Mouse (Mus musculus): ENCODE results near the gene Pfdn5. TPM values are rescaled to one million over a fixed set of nuclear protein-coding genes. Genes with fewer than 3 reads are reported as not detected.

Gene Pfdn5
- total RNA-seq (2021): 100 to 1,000 TPM; 443 to 452 TPM
- long read RNA-seq, experiment 1, transcript Pfdn5-205 (6 exons, 1,062 nt): major isoform, 179 of 195 reads
- long read RNA-seq, experiment 1, partial matches to known transcripts: 1 of 195 reads
- long read RNA-seq, experiment 1, other reads (novel, unspliced or antisense): 8 of 195 reads
- long read RNA-seq, experiment 2, transcript Pfdn5-205 (6 exons, 1,062 nt): major isoform, 130 of 178 reads
- long read RNA-seq, experiment 2, partial matches to known transcripts: 42 of 178 reads
- long read RNA-seq, experiment 2, other reads (novel, unspliced or antisense): 1 of 178 reads

- DNase-seq (ENCODE audit: low spot score in 2 of 2): peak; percentile 59 to 75
Measured at GRCm38 (mm10) chr15:102326022-102326576, at the start of gene Pfdn5. Gene Pfdn5 (plus strand): TSS chr15:102326116.

DNA sequence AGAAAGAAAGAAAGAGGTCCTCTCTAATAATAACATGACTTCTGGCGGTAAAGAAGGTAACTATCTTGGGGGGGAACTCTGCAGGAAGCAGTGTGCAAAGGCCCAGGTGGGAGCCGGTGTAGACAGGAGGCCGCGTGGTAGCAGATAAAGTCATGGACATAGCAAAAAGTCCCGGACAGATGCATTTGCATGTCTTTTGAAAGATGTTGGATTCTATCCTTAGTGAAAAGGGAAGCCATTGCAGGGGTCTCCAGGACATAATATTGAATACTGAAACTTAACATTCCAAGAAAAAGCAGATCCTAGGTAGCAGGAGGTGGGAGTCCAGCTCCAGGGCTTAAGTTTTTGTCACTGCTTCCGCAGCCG is 47.2 kb upstream of the Pfdn5 start:
- DNase-seq (ENCODE audit: low spot score in 2 of 2): no peak

GRCm38 (mm10) chr15:102279092-102279782 is 46.7 kb upstream of the Pfdn5 start, which contains the start of gene Mfsd5:
Gene Mfsd5 (plus strand): TSS chr15:102279454.
- DNase-seq (ENCODE audit: low spot score in 2 of 2): peak; percentile 79 to 81

DNA sequence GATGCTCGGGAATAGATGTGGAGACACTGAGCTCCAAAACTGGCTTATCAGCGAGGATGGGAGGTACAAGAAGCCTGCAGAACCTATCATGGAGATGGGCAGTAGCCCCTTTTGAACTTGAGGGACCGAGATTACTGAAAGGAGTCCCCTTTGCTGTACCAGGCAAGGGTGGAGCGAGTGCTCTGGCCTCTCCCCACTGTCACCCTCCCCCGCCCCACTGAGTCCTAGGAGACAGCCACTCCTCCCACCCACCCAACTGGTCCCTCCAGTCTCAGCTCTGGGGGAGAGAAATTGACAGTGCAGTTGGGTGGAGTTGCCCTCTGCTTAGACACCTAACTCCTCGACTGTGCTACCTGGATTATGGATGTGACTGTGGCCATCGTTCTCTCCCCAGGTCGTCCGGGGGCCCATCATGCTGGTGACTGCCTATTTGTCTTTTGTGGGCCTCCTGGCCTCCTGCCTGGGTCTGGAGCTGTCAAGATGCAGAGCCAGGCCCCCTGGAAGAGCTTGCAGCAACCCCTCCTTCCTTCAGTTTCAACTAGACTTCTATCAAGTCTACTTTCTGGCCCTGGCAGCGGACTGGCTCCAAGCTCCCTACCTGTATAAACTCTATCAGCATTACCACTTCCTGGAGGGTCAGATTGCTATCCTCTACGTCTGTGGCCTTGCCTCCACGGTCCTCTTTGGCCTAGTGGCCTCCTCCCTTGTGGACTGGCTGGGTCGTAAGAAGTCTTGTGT is 46.0 kb upstream of the Pfdn5 start:
- no peak for DNase-seq (ENCODE audit: low spot score in 2 of 2)

DNA sequence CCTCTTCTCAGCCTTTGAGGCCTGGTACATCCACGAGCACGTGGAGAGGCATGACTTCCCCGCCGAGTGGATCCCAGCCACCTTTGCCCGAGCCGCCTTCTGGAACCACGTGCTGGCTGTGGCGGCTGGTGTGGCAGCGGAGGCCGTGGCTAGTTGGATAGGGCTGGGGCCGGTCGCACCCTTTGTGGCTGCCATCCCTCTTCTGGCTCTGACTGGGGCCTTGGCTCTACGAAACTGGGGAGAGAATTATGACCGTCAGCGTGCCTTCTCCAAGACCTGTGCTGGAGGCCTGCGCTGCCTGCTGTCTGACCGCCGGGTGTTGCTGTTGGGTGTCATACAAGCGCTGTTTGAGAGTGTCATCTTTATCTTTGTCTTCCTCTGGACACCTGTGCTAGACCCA is 45.3 kb upstream of the Pfdn5 start:
- no peak for DNase-seq (ENCODE audit: low spot score in 2 of 2)

GRCm38 (mm10) chr15:102282463-102283292 is 43.2 kb upstream of the Pfdn5 start:
- no peak for DNase-seq (ENCODE audit: low spot score in 2 of 2)

DNA sequence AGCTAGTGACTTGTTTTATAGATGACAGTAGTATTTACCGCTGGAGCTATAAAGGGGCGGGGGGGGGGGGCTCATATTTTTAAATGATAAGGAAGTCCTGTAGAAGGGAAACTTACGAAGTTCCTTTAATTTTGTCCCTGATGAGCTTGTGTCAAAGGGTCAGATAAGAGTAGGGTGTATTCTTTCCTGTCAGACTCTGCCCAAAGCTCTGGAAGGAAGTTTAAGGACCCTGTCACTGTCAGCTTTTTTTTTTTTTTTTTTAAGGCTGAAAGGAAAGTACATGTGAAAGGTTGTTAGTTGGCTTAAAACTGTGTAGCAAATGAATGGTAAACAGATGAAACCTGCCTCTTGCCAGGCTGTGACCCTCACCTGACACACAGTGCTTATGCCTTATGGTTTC is 42.3 kb upstream of the Pfdn5 start:
- DNase-seq (ENCODE audit: low spot score in 2 of 2): no peak

GRCm38 (mm10) chr15:102287395-102287794 is 38.5 kb upstream of the Pfdn5 start:
- DNase-seq (ENCODE audit: low spot score in 2 of 2): no peak

GRCm38 (mm10) chr15:102295633-102296367 is 30.1 kb upstream of the Pfdn5 start, which contains the start of gene Espl1:
Gene Espl1 (plus strand): TSS chr15:102296266.
- DNase-seq (ENCODE audit: low spot score in 2 of 2): peak; percentile 82

DNA sequence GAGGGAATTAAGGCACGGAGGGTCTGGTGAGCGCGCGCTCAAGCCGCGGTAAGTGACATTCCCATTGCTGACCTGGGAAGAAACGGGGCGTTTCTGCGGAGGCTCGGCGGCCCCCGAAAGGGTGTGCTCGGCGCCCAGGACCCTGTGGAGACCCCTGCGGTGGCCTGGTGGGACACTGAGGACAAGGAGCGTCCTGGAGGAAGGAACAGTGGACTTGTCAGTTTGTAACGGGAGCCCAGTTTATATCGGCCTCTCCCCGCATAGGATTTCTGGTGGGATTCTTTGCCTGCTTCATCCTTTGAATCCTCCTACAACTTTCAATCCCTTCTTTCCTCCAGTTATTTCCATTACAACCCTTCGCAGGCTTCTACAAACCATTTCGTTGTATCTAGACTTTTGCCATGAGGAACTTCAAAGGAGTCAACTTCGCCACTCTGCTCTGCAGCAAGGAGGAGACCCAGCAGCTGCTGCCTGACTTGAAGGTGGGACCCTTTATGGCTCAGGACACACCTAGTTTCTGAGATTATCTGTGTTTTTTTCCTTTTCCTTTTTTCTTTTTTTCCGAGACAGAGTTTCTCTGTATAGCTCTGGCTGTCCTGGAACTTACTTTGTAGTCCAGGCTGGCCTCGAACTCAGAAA is 29.4 kb upstream of the Pfdn5 start:
- no peak for DNase-seq (ENCODE audit: low spot score in 2 of 2)

GRCm38 (mm10) chr15:102302542-102302941 is 23.4 kb upstream of the Pfdn5 start:
- no peak for DNase-seq (ENCODE audit: low spot score in 2 of 2)

GRCm38 (mm10) chr15:102308717-102309116 is 17.2 kb upstream of the Pfdn5 start:
- DNase-seq (ENCODE audit: low spot score in 2 of 2): no peak

DNA sequence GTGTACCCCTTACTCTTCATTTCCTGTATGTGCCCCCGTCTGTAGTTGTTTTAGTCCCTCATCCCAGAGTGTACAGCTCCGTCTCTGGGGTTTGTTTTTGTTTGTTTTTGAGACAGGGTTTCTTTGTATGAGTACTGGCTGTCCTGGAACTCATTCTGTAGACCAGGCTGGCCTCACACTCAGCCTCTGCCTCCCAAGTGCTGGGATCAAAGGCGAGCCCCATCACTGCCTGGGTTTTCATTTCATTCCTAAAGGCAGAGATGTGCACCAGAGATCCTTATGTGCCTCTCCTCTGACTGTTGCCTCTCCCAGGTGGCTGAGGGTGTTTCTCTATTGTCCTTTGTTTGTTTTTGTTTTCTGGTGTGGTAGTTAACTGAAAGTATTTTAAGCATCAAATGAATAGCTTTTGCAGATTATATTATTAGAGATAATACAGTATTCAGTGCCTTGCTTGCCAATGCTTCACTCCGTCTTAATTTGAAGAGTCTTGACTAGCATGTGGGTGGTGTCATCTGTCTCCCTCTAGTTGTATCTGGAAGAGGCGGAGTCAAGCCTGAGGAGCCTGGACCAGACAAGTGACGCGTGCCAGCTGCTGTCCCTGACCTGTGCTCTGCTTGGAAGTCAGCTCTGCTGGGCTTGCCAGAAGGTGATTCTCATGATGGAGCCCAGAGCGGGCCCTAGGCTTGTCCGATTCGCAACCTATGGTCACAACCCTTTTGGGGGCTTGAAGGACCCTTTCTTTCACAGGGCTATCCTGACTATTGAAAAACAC is 15.7 kb upstream of the Pfdn5 start:
- no peak for DNase-seq (ENCODE audit: low spot score in 2 of 2)

- no peak for DNase-seq (ENCODE audit: low spot score in 2 of 2)
Measured at GRCm38 (mm10) chr15:102311489-102311888, 14.4 kb upstream of the Pfdn5 start.

GRCm38 (mm10) chr15:102315292-102315691 is 10.6 kb upstream of the Pfdn5 start:
- DNase-seq (ENCODE audit: low spot score in 2 of 2): no peak

DNA sequence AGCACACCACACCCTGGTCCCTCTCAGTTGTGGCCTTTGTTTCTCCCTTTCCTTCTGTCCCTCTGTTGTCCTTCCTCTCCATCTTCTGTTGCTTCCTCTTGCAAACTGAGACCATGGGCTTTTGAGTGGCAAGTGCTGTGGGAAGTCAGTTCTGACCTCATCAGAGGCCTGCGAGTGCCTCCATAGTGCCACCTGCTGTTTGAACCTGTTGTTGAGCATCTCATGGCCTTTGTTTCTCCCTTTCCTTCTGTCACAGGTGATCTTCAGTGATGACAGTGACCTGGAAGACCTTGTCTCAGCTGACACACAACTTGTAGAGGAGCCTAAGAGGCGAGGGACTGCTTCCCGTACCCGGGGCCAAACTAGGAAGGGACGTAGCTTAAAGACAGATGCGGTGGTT is 9.7 kb upstream of the Pfdn5 start:
- DNase-seq (ENCODE audit: low spot score in 2 of 2): no peak

- DNase-seq (ENCODE audit: low spot score in 2 of 2): no peak
Measured at GRCm38 (mm10) chr15:102324654-102325473, 1.1 kb upstream of the Pfdn5 start.

DNA sequence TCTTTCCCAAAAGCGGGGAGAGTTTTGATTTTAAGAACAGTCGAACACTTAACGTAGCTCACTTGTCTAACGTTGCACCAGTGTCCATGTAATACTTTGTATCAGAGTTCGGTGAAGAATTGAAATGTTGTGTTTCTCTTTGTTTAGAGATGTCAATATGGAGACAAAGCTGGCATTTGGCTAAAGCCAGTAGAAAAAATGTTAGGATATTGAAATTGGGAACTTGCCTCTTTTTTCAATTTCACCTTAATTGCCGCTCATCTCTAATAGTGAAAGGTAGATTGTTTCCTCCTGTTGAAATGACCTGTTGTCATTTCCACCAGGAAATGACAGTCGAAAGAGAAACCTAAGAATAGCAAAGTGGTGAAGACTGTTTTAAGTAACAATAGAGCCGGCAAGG is 976 bp downstream of the Pfdn5 start:
- no peak for DNase-seq (ENCODE audit: low spot score in 2 of 2)

Measured in adrenal gland, postnatal 4 days (tissue).